Mouse (Mus musculus) skeletal muscle tissue, adult 2 months (tissue): ENCODE results near the gene Coro1b.

ENCODE experiments used
- DNase-seq: peaks from one replicate; pipeline ENCODE4 v3.0.0-alpha.2; 2012; ENCODE audit warnings: low read depth, low spot score

Coro1b gene

DNA sequence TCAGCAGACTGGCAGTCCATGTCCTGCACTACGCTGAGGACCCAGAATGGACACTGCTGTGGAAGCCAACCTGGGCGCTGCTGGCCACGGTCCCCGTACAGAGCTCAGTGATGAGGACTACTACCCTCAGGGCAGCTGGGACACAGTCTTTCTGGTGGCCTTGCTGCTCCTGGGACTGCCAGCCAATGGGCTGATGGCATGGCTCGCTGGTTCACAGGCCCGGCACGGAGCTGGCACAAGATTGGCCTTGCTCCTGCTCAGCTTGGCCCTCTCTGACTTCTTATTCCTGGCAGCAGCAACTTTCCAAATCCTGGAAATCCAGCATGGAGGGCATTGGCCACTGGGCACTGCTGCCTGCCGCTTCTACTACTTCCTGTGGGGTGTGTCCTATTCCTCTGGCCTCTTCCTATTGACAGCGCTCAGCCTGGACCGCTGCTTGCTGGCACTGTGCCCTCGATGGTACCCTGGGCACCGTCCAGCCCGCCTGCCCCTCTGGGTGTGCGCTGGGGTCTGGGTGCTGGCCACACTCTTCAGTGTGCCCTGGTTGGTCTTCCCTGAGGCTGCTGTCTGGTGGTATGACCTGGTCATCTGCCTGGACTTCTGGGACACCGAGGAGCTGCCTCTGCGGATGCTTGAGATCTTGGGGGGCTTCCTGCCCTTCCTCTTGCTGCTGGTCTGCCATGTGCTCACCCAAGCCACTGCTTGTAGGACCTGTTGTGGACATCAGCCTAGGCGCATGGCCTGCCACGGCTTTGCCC, 5.8 kb upstream of the Coro1b start:
- DNase-seq: no peak

DNA sequence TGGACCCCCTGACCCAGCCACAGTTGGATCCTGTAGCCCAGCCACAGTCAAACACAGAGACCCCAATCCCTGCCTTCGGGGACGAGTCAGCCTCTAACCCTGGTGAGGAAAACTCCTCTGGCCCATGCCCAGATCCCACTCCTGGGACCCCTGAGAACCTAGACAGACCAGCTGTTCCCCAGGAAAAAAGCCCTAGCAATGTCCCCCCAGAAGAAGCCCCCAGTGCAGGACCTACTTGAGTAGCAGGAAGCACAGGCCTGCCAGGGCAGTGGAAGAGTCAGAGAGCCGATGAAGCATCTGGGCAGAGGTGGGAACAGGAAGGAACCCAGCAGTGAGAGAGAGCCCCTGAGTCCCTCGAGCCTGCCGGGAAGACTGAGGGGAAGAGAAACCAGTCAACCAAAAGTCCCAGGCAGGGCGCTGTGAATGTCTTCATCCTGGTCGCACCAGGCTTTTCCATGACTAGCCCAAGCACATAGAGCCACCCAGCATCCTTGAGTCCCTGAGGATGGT, 4.6 kb upstream of the Coro1b start, which contains the start of gene Cabp4:
Gene Cabp4, minus strand, starts transcription at position 275 of the 510 bp plus-strand sequence.
- DNase-seq: no peak

DNA sequence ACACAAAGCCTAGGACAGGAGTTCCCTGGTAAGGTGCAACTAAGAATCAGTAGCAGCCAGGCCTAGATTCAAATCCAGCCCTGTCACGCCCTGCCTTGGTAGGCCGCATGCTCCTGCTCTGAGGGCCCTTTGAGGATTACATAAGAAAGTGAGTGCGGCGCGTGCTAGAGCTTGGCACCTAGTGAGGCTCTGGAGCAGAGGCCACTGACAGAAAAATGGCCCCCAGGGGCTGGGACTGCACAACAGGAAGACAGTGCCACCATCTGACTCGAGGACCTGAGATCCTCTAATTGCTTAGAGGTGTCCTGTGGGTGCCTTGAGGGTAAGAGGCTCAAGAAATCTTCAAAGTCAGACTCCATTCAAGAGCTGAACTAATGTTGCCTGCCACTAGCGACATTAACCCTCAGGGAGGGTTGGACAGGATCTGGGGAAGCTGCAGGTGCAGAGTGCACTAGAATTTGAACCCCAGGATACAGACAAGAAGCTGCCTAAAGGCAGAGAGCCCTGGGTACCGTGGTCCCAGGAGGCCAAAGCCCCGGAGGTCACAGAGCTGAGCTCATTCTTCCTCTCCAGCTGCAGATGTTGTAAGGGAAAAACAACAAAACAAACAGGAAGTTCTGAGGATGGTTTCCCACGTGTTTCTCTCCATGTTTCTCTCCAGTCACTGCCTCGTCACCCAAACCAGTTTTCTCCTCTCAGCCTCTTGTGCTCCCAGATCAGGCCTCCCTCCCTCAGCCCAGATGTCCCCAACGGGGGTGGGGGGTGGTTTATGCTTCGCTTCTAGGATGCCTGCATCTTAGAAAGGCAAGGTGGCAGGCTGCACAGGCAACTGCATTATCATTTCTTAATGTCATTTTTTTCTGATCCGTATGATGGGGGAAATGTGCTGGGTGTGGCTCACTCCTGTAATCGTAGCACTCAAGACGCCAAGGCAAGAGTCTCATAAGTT, 3.6 kb upstream of the Coro1b start:
- peak; percentile 53 for DNase-seq

DNA sequence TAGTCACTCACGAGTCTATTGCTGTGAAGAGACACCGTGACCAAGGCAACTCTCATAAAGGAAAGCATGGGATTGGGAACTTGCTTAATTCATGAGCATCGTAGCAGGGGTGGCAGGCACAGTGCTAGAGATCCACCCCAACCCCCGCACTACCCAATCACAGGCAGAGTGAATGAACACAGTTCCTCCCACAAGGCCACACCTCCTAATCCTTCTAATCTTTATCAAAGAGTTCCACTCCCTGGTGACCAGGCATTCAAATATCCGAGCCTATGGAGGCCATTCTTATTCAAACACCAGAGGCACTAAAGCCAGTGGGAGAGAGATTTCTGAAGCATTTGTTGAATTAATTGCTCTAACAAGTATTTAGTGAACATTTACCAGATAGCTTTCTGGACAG, 2.5 kb upstream of the Coro1b start:
- no peak for DNase-seq

DNA sequence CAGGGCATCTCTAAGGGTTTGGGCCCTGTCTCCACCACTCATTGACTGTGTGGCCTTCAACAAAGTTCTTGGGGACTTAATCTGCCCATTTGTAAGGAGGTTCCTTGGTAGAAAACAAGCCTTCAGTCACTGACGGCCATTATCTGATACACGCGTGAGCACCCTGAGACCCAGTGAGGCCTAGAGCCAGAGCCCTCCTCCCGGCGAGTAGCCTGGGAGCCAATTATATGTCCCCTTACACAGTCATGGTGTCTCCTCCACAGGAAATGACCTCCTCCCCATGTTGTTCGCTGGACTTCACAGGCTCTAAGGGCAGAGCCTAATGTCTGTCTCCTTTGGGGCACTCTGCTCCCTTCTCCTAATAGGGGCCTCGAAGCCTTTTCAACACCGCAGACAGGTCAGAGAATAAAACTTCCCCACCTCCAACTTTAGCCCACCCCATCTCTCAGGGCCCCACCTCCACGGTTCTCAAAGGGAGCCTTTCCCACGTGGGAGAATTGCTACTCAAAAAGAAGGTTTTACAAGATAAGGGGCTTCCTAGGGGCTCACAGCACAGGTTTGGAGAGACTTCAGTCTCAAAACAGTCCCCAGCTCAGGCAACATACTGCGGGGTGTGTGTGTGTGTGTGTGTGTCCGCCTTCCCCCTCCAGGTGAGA, 1.9 kb upstream of the Coro1b start:
- no peak for DNase-seq

DNA sequence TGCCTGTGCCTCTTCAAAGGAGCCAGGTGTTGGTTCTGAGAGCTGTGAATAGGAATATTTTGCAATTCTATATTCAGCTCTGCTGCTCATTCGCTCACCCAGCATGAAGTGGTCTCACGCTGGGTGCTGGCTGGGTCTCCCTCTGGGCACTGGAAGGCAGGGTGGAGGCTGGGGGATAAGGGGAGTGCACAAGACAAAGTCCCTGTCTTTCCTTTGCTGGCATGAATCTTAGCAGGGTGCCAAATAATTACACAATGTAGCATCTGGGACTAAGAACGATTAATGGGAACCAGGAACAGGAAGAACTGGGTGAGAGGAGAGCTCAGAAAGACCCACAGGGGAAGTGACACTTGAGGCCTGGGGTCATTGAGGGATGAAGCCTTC, 1.4 kb upstream of the Coro1b start:
- DNase-seq: no peak

DNA sequence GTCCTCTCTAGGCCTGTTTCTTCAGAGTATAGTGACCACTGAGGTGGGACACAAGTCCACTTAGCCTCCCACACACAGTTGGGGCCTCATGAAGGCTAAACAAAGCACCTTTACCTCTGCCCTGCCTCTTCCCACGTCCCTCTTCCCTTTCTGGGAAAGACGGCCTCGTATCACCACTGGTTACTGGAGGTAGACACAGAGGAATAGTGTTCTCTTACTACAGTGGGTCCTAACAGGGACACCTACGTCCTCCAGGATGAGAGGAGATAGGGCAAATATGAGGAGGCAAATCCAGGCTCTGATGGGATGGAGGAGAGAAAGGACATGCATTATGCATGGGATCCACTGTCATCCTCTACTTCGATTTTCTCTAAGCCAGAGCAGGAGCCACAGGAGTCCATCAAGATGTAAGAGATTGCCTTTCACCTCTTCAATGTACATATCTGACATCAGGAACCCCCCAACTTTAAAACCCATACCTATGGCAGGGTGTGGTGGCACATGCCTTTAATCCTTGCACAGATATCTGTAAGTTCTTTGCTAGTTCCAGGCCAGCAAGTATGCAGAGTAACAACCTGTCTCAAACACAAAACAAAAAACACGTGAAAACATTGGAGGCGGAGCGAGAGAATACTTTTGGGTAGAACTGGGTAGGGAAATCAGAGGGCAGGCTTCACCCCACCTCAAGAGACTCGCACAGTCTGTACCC, 483 bp upstream of the Coro1b start:
- DNase-seq: no peak

DNA sequence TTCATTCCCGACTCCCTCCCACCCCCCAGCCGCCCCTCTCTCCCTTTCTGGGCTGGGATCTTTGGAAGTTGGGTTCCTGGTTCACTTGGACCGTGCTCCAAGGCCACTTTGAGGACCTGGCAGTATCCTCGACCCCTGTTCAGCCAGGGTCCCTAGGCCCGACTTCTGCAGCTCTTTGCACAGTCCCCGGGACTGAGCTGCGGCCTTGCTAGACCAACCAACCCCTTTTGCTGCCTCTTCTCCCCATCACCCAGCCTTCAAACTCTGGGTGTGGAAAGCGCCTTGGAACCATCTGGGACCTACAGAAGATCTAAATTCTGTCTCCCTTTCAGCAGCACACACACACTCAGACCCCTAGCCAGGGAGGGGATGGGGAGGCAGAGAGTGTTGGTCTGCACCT, 400 bp downstream of the Coro1b start:
- no peak for DNase-seq

DNA sequence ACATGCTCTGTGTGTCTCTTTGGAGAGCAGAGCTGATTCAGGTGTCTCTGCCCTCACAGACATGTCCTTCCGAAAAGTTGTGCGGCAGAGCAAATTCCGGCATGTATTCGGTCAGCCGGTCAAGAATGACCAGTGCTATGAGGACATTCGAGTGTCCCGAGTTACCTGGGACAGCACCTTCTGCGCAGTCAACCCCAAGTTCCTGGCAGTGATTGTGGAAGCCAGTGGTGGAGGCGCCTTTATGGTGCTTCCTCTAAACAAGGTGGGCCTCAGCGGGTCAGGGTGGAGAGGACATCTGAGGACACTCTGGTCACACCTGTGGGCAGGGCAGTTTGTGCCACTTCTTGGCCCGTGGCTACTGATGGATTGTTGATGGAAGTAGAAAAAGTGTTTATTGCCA, 864 bp downstream of the Coro1b start:
- DNase-seq: no peak

DNA sequence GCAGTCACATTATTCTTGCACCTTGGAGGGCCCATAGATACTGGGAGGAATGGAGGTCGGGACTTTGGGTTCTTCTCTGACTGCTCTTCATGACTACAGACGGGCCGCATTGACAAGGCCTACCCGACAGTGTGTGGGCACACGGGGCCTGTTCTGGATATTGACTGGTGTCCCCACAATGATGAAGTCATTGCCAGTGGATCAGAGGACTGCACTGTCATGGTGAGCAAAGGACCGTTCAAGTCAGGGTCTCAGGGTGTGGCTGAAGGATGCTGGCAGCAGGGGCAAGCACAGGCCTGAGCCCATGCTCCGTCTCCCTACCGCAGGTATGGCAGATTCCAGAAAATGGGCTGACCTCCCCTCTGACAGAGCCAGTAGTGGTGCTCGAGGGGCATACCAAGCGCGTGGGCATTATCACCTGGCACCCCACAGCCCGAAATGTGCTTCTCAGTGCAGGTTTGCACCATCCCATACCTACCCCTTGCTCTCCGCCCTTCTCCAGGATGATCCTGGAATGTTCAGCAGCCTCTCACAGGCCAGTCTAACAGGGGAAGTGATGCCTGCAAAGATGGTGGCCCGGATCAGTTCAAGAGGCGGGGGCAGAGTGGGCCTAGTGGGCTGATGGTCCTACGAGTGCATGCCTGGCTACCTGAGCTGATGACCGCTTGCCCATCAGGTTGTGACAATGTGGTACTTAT, 1.5 kb downstream of the Coro1b start:
- no peak for DNase-seq

DNA sequence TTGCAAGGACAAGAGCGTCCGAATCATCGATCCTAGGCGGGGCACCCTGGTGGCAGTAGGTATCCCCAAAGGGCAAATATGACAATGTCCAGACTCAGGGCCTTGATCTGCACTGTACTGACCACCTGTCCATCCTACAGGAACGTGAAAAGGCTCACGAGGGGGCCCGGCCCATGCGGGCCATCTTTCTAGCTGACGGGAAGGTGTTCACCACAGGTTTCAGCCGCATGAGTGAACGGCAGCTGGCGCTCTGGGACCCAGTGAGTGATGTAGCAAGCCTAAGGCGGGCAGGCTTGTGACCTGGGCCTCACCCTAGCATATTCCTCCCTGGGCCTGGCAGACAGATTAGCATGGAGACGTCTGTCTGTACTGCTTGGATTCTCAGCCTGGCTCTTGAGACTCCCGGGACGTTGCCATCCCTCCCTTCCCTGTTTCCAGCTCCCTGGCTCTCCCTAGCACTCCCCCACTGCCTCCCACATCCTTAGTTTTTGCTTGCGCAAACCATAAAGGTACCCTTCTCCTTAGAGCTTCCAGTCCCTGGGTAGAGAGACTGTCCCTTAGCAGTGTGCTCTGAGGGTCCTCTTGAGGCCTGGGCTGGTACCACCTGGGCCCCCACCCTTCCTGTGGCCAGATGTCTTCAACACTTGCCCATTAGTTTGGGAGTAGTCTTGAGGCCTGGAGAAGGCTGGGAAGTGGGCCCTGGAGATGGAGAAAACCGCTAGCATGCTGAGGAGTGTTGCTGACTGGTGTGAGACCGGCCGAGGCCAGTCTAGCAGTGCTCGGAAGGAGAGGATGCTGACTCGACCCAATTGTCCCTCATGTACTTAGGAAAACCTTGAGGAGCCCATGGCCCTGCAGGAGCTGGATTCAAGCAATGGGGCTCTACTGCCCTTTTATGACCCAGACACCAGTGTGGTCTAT, 2.4 kb downstream of the Coro1b start:
- no peak for DNase-seq

DNA sequence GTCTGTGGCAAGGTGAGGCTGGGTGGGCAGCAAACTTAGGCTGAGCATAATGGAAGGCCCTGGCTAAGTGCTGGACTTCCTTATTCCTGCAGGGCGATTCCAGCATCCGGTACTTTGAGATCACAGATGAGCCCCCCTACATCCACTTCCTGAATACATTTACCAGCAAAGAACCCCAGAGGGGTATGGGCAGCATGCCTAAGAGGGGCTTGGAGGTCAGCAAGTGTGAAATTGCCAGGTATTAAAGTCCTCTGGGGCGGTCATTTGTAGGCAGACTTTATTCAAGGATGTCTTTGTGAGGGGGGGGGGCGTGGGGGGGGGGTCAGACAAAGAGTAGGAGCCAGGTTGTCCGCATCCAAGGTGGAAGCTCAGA, 3.1 kb downstream of the Coro1b start:
- no peak for DNase-seq

DNA sequence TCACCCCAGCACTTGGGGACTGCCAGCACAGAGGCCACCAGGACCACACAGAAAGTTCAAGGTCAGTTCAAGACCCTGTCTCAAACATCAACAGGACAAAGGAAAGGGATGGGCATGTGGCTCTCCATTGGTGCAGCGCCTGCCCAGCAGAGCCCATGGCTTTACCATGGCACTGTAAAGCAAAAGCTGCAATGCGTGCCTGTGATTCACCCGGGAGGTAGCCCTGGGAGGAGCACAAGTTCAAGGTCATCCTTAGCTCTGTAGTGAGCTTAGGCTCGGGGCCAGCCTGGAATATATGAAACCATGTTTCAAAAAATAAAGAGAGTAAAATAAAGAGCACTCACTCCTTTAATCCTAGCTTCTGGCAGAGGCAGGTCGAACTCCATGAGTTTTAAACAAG, 3.5 kb downstream of the Coro1b start:
- DNase-seq: no peak

DNA sequence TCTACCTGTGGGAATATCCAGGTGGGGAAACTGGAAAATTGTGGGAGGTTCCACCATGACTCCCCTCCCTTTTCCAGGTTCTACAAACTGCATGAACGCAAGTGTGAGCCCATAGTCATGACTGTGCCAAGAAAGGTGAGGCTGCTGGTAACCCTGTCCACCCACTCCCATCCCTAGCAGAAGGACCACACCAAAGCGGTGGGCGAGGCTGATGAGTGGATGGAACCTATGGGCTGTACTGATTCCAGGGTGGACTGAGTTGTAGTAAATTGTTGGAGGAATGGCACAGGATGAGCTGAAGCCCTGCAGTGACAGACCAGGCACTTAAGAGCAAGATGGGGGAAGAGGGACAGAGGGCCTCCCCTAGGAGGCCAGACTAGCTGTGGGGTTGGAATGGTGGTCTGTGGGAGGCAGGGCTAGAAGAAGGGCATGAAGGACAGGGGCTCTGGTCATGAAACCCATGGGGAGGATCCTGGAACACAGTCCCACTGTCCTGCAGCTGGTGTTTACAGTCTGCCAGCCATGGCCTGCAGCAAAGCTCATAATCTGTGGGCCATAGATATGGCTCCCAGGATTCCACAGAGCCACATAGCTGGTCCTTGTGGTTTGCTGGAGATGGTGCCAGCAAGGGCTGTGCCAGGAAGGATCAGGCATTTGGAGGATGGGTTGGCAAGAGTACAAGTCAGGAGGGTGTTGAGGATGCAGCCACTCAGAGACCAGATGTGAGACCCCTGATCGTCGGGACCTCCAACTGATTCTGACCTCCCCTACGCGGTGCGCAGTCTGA, 4.2 kb downstream of the Coro1b start:
- DNase-seq: no peak

DNA sequence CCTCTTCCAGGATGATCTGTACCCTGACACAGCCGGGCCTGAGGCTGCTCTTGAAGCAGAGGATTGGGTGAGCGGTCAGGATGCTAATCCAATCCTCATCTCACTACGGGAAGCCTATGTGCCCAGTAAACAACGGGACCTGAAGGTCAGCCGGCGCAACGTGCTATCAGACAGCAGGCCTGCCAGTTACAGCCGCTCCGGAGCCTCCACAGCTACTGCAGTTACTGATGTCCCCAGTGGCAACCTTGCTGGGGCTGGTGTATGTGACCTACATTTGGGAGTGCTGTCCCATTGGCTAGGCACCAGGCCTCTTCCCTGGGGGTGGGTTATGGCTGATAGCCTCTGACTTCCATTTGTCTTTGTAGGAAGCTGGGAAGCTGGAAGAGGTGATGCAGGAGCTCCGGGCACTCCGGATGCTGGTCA, 4.8 kb downstream of the Coro1b start, which contains the start of gene Ptprcap:
Gene Ptprcap, plus strand, starts transcription at position 373 of the 423 bp plus-strand sequence.
- no peak for DNase-seq

DNA sequence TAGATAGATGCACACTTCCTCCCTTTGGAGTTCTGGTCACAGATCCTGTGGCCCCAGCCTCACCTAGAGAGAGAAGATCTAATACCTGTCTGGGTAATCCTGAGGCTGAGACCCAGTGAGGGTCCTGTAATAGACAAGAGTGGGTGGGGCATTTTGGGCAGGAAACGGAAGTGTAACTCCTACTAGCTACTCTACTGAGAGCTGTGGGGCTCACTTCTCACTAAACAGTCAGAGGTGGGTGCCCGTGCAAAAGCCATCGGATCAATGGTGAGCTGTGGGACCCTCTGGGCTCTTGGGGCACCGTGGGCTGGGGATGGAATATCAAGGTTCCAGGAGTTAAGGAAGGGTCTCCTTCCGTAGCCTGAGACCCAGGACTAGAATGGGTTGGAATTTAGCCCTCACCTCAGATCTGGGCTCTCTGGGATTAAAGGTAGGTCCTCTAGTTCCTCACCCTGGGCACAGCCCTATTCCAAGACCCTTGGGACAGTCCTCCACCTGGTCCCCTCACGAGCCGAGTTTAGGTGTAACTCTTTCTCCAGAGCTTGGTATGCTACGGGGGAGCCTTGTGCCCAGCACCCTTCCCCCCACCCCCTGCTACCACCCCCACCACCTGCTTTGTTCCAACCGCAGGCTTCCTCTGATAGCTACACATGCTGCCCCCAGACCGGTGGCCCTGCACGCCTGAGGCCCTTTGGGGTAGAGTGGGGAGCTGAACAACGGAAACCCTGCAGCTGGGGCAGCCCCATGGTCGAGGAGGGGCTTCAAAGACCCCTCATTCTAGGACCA, 6.2 kb downstream of the Coro1b start:
- no peak for DNase-seq

DNA sequence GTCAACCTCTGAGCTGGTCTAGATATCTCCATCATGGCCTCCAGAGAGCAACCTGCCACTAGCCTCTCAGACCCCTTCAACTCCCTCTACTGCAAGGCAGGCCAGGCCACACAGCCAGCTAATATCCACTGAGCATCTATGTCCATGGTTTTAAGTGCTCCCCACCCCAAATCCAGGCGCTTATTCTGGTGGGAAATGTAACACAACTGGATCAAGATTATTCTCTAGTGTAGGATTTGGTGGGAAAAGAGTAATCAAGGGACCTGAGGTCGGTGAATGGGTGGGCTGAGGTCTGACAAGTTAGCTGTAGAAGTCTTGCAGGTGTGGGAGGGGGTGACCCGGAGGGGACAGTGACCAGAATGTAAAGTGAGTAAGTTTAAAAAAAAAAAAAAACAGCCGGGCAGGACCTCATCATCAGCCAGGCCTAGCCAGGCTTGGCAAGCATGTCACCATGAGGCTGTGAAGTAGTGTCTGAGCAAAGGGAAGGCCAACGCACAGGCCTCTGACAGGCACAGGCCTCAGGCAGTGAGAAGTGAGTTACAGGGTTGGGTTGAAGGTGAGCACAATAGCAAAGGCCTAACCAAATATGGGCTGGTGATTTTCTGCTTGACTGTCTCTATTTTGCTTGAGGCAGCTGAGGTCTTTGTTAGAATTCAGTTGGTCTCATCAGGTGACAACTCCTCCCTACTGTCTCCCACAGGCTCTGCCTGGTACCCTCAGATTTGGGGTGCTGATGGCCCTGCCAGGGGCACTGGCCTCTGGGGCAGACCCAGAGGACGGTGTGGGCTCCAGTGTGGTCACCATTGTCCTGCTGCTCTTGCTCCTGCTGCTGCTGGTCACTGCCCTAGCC, 7.0 kb downstream of the Coro1b start:
- DNase-seq: no peak
